Mouse (Mus musculus) cerebellum, adult 8-10 months (tissue): ENCODE results near the gene Olfr746.

Experiments
- DNase-seq: peaks from one replicate; pipeline ENCODE4 v3.0.0; 2022

Olfr746 gene

GRCm38 (mm10) chr14:50646783-50647182 lies at the start of gene Olfr746:
Olfr746 (plus strand) TSS chr14:50647083.
- no peak for DNase-seq

GRCm38 (mm10) chr14:50614579-50614978 lies 32.3 kb upstream of the Olfr746 start, which contains the start of gene Olfr744:
Olfr744 (plus strand) TSS chr14:50614879.
- no peak for DNase-seq

- DNase-seq = no peak
Measured at GRCm38 (mm10) chr14:50639088-50639487, 7.8 kb upstream of the Olfr746 start, which contains the start of gene Olfr745. Olfr745 (plus strand) TSS chr14:50639388.

- DNase-seq = no peak
Measured at GRCm38 (mm10) chr14:50693106-50693505, 46.2 kb downstream of the Olfr746 start, which contains the start of gene Olfr747. Olfr747 (minus strand) TSS chr14:50693206.
